Mouse (Mus musculus) G1E-ER4 (cell line): ENCODE results near the gene Tmem167b. TPM values are rescaled to one million over a fixed set of nuclear protein-coding genes. Genes with fewer than 3 reads are reported as not detected.

Source experiments
- GATA1 ChIP-seq: IDR thresholded peaks from one replicate; pipeline ENCODE4 v1.8.0; 2012; ENCODE audit warnings: low read length, inconsistent platforms
- polyA plus RNA-seq: library from polyadenylated mRNA; stranded (reverse); fragments of >175 nt; gene quantifications from 2 replicates; pipeline ENCODE4 v1.2.3, GENCODE M21; 2012

Tmem167b gene
- polyA plus RNA-seq = 1.7 and 2.3 TPM in 2 replicates

DNA sequence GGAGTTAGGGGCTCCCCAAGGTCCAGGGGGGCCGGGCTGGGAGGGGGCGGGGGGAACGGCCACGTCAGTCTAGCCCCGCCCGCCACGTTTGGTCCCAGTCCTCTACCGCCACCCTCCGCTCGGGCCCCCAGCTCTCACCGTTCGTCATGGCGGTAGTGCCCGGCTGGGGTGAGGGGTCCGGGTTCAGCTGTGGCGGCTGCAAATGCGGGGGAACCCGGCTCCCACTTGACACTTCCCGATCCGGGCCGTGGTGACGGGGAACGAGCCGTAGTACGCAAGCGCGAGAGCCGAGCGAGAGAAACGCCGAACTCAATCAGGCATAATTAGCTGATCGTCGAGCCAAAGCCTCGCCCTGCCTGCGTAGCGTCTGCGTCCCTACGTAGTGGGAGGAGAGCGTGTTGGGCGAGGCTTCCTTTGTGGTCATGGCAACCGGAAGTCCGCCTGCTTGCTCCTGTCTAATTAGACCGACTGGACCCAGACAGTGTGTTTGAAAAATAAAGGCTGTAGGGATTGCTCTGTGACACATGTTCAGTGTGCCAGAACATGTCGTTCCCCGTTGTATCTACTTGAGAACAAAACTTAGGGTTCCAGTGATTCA lies at the start of gene Tmem167b:
Gene Tmem167b, minus strand, starts transcription at position 334 of the 598 bp plus-strand sequence.
- TF ChIP-seq GATA1 = no peak

DNA sequence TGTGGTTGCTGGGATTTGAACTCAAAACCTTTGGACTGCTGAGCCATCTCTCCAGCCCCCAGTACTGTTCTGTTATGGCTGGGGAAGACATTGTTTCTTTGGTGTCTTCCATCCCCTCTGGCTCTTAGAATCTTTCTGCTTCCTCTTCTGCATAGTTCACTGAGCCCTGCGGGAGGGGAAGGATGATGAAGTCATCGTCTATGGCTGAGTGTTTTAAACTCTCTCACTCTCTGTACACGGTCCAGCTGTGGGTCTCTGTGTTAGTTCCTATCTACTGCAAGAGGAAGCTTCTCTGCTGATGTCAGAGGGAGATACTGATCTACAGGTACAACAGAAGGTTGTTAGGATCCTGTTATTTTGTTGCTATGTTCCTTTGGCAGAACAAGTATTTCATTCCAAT lies 46.6 kb upstream of the Tmem167b start:
- no peak for TF ChIP-seq GATA1

DNA sequence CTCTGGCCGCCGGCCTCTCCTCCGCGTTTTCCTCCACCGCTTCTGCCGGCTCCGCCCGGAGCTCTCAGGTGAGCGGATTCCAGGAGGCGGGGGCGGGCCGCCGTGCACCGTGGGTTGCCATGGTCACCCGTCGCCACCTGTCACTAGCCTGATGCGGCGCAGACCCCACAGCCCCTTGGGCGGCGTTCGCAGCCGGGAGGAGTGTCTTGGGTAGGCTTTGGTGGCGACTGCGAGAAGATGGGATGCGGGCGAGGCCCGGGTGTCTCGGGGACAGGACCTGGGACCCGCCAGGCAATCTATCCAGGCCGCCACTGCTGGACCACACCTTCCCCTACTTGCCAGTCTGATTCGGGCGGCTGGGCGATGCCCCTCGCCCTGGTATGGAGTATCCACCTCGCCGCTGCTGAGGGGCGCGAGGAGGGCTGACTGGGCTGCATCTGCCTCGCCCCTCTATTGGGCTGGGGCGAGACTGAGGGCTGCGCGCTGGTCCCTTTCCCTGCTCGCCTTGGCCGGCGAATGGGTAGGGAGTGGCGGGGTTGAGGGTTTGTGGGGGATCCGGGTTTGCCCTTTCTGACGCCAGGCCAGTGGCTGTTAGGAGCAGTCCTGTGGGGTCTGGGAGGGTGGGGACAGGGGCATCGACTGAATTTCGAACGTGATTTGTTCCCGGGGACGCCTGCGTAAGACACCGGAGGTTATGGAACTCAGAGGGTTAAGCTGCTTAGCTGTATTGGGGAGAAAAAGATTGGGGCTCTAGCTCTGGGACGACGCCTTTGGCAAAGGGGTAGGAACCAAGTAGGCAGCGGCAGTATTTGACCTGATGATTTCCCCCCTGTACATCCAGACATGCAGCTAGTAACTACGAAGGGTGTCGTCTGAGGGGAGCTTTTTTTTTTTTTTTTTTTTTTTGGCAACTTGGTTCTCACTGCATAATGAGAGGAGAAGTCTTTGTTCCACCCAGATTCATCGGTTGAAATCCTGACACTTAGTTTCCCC lies 29.6 kb upstream of the Tmem167b start:
- TF ChIP-seq GATA1 = no peak

DNA sequence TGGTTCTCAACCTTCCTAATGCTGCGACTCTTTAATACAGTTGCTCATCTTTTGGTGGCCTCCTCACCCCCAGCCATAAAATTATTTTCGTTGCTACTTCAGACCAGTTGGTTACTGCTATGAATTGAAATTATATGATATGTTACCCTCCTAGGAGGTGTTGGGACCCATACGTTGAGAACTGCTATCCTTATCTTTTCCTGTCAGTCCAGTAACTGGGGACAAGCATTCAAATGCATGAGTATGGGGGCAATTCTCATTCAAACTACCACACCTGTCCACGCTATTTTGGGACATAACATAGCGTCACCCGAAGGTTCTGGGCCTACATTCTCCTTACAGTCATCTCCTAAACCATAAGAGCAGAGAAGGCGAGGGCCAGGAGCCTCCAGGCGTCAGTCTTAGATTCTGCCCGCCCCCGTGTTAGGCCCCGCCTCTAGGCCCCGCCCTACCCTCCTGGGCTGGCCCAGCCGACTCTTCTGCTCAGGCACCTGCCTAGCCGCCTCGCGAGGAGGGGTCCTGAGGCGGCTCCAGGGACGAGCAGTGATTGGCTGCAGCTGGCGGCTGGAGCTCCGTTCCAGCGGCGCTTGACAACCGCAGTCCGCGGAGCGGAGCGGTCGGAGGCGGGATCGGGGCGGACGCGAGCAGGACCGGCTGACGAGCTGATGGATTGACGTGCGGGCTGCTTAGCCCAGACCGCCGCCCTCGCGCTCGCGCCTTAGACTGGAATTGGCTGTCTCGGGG lies 28.7 kb upstream of the Tmem167b start, which contains the start of gene Wdr47:
Gene Wdr47, plus strand, starts transcription at position 494 of the 744 bp plus-strand sequence.
- no peak for TF ChIP-seq GATA1

DNA sequence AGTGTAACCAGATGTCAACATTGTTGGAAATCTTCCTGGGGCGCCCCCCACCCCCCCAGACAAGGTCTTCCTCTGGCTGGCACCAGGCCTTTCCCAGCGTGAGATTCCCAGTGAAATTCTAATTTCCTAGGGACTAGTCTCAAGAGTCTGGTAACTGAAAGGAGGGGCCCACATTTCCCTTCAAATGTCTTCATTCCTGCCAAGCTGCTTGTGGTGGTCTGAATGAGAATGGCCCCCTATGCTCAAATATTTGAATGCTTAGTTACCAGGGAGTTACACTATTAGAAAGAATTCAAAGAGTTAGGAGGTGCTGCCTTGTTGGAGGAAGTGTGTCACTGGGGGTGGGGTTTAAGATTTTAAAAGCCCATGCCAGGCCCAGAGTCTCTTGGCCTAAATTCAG lies 26.2 kb upstream of the Tmem167b start:
- no peak for TF ChIP-seq GATA1

DNA sequence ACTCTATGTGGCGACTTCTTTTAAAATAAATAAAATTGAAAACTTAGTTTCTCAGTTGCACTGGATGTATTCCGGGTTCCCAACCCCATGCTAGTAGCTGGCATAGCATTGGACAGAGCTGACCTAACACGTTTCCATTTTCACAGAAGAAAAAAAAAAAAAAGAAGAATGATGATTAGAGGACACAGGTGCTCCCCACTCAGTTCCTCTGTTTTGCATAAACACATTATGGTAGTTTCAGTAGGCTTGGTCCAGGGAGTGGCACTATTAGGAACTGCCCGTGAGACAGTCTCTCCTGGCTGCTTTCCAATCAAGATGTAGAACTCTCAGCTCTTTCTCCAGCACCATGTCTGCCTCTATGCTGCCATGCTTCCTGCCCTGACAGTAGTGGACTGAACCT lies 22.3 kb upstream of the Tmem167b start:
- no peak for TF ChIP-seq GATA1

DNA sequence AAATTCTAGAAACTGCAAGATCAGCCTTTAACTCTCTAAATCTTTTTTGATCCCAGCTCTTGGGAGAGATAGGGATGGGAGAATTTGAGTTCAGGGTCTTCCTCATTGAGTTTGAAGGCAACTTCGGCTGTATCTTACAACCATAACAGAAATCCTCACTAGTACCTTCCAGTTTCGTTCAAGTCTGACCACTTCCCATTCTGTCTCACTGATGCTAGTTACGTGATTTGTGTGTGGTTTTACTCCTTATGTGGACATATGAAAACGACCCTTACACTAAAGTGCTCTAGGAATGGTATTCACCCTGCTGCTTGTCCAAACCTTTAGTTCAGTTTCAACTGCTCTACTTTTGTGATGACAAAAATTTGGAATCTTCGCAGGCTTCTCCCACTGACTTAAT lies 11.8 kb upstream of the Tmem167b start:
- no peak for TF ChIP-seq GATA1

DNA sequence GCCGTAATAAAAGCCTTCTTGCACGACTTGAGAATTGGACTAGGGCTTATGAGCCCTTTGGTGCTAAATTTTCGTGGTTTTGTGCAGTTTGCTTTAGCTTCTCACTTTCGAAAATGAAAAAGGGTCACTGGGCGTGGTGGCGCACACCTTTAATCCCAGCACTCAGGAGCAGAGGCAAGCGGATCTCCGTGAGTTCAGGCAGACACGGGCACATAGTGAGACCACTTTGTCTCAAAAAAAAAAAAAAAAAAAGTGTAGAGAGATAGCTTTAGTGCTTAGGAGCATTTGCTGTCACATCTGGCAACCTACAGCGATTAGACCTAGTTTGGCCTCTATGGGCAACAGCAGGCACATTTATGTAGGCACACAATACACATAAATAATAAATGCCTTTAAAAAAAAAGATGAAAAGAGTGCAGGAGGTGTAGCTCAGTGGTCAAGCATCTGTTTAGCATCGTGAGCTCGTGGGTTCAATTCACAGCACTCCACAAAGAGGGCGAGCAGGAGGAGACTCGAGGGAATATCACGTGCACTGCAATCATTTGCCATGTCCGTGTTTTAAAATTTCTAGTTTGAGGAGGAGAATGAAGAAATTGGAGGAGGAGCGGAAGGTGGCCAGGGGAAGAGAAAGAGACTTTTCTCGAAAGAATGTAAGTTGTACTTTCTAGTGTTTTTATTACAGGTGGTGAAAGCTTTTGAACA lies 10.2 kb upstream of the Tmem167b start:
- TF ChIP-seq GATA1 = no peak

DNA sequence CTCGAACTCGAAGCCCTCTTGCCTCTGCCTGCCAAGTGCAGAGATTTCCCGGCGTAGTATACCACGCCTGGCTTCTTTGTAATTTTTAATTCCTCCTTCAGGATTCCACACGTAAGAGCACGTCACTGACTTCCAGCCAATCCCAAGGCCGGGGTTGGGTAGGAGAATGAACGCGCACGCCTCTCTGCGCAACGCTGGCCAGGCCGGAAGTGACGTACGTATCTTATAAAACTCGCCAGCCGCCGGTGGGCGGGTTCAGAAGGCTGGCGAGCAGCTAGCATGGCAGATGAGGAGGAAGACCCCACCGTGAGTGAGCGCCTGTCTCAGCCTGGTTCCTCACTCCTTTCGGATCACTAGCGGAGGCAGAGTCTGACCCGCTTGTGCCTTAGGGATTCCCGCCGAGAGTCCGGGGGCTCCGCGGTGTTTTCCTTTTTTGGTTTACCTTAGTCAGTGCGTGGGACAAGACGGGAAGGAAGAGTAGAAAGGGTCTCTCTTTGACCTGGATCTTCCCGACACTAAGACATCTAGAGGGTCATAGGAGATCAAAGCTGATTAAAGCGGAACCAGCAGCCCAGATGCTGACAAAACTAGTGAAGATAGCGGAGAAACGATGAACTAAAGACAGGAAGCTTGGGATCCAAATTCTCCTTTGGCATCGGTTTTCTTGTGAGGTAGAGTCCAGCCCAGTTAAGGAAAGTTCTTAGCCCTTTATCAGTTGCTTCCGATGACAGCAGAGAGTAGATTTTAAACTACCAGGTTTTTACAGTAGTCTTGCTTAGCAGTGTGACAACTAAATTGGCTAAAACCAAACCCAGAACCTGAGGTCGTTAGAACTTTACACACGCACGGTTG lies 9.4 kb upstream of the Tmem167b start, which contains the start of gene Taf13:
Gene Taf13, plus strand, starts transcription at position 256 of the 852 bp plus-strand sequence.
- TF ChIP-seq GATA1 = no peak

DNA sequence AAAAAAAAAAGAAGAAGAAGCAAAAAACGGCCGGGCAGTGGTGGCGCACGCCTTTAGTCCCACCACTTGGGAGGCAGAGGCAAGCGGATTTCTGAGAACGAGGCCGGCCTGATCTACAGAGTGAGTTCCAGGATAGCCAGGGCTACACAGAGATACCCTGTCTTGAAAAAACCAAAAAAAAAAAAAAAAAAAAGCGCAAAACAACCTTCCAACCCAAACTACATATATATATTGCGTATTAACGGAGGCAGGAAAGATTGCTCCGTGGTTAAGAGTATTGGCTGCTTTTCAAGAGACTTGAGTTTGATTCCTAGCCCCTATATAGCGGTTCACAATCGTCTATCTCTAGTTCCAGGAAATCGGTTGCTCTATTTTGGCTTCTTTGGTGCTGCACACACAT lies 8.5 kb upstream of the Tmem167b start:
- TF ChIP-seq GATA1 = no peak

DNA sequence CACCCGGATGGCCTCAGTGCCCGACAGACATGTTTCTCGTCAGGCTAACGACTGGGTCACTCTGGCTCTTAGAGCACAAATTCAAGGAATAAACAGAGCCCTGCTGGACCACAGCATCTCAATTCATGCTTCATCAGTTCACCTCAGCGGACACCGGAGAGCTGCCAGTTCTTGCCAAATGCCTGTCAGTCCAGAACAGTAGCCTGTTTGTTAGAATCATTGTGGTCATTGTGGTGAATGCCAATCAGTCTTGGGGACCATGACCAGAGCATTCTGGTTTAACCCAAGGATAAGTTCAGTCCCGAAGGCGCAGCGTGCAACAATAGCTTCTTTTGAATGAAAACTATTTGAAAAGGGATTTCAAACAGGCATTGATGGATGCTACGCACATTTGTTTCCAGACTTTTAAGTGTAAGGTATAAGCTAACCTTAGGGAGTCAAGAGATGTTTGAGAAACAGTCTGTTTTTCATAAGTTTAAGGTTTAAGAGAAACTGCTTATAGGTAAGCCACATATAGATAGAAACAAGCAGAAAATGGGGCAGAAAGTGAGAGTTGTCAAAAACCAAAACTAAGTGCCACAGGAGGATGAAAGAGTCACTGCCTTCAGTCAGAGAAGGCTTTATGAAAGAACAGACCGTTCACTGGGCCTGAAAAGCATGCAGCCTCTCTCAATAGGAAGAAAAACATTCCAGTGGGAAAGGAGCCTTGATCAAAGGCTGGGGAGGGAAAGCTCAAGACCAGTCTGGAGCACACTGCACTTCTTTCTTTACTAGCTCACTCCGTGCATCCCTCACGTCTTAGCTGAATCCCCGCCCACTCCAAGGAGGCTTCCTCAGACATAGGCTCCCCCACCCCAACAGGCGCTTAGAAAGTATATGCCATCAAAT lies 6.0 kb upstream of the Tmem167b start:
- TF ChIP-seq GATA1 = no peak

DNA sequence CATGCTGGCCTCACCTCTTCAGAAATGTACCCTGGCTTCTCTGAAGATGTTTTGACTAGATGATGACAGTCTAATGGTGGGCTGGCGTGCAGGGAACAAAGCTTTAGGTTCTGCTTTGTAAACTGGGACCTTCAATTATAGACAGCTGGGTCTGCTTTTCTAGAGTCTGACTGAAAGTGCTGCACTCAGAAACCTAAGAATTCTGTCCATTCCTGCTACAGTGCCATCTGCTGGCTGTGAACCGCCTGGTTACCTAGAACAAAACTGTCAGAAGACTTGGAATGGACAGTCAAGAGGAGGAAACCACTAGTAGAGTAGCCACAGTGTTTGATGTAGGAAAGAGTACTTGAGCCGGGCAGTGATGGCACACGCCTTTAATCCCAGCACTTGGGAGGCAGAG lies 1.0 kb upstream of the Tmem167b start:
- no peak for TF ChIP-seq GATA1

DNA sequence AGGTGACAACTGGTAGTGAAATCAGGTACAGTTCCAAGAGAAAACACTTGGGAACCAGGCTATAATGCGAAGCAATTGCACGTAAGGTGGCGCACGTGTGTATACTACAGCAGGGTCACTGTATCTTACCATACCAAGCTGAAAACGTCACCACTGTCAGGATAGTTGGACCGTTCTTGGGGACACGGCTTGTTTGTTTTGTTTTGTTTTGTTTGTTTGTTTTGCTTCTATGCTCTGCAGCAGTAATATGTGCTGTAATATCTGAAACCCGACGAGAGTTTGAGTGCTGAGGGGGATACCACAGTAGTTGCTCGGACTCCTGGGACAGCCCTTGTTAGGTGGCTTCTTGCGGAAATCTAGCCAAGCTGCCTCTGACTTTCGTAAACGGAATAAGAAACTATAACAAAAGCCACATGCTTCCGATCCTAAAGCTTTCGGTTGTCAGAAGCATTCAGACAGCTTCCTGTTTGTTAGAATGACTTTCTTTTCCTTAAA lies 558 bp upstream of the Tmem167b start:
- no peak for TF ChIP-seq GATA1
